Mouse (Mus musculus) heart, embryonic 13.5 days (tissue): ENCODE measurements around the gene Tspan17. TPM values are rescaled to one million over a fixed set of nuclear protein-coding genes. Genes with fewer than 3 reads are reported as not detected.
"Not testable (repeated sequence)": the region's sequence is repeated elsewhere in the genome, so short reads cannot be mapped to it uniquely, and the experiment has no call there.

Experiments used
- ATAC-seq: fragments of 200-750 bp; cut with Nextera tagmentation; 2 replicates; pipeline ENCODE4 v1.8.0; 2017; ENCODE audit warnings: moderate TSS enrichment; ENCODE audit not compliant: insufficient number of reproducible peaks, low FRiP score, low TSS enrichment; ENCODE audit errors: extremely low read depth
- H3K27ac ChIP-seq: fragments of 300-500 bp; sonication (generic); replicated peaks from 2 replicates; pipeline ENCODE4 v1.5.1; 2015; ENCODE audit warnings: moderate library complexity, mild to moderate bottlenecking, inconsistent platforms
- H3K27me3 ChIP-seq: fragments of 300-500 bp; sonication (generic); replicated peaks from 2 replicates; pipeline ENCODE4 v1.6.1; 2015; ENCODE audit warnings: mild to moderate bottlenecking, inconsistent platforms
- H3K36me3 ChIP-seq: fragments of 300-500 bp; sonication (generic); 2 replicates; pipeline ENCODE4 v1.6.1; 2015; ENCODE audit warnings: mild to moderate bottlenecking, inconsistent platforms
- H3K4me1 ChIP-seq: fragments of 300-500 bp; sonication (generic); 2 replicates; pipeline ENCODE4 v1.6.1; 2015; ENCODE audit warnings: inconsistent platforms
- H3K4me2 ChIP-seq: fragments of 300-500 bp; sonication (generic); 2 replicates; pipeline ENCODE4 v1.6.1; 2015; ENCODE audit warnings: inconsistent platforms, mild to moderate bottlenecking, moderate library complexity
- H3K4me3 ChIP-seq: fragments of 300-500 bp; sonication (generic); 2 replicates; pipeline ENCODE4 v1.5.1; 2015; ENCODE audit warnings: moderate library complexity, mild to moderate bottlenecking, inconsistent platforms
- H3K9ac ChIP-seq: fragments of 300-500 bp; sonication (generic); 2 replicates; pipeline ENCODE4 v1.6.1; 2015; ENCODE audit warnings: inconsistent platforms, mild to moderate bottlenecking, moderate library complexity
- H3K9me3 ChIP-seq: fragments of 300-500 bp; sonication (generic); 2 replicates; pipeline ENCODE4 v1.6.1; 2016; ENCODE audit warnings: inconsistent platforms
- WGBS: fragments of 180-500 bp; shearing (Covaris S2); methylation state at CpG from one replicate; pipeline ENCODE4 v1.1.7; 2015; ENCODE audit warnings: mixed read lengths; 5-methylcytosine and 5-hydroxymethylcytosine counted together
- polyA plus RNA-seq: library from polyadenylated mRNA; unstranded; fragments of >200 nt; fragmentation: Nextera tagmentation; extraction: Ambion mirVana; gene quantifications from 2 replicates; pipeline ENCODE4 v1.2.1, GENCODE M21; 2015

The Tspan17 gene
- polyA plus RNA-seq, 1 experiment from 2014 or later, result 5.3 TPM

DNA sequence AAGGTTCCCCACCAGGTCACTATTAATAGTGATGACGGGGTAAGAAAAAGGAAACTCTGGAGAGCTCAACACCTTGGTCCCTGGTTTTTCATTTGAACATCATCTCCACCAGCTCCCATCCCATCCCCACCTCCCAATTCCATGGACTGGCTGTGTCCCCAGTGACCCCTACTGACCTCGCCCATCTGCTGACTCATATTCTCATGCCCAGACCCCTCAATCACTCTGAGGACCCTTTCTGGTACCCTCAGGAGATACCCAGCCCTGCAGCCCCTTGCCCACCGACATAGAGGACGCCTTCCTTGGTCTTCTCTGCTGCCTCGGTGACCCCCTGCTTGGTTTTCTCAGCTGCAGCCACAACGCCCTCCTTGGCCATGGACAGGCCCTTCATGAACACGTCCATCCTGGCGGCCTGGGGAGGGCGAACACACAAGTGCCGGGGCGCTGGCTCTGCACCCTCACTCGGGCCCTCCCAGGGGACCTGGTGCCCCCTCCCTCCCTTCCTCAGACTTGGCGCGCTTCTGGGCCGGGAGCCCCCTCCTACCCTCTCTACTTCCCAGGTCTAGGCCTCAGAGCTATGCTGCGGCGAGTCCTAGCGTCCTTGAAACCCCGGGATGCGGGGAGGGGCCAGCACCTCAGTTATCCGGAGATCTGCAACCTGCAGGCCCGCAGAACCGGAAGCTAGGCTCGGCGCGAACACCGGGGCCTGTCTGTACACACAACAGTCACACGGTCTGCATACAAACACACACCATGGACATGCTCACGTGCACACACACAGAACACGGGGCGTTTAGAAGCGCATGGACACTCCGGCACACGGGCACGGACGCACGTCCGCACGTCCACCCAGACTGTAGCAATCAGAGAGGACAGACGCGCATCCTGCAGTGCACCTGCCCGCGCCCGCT, 23.6 kb upstream of the Tspan17 start:
- Histone ChIP-seq H3K9ac (no peak overlapping the region), H3K4me2 (peak overlapping the region; percentile 62), H3K4me1 (peaks cover 13% of the 10 kb centered on the region), H3K27me3 (peaks cover 77% of the 10 kb centered on the region), H3K36me3 (no peaks in the 10 kb centered on the region), H3K9me3 (peaks cover 4% of the 10 kb centered on the region; the same call in 1 of the 2 replicates), H3K27ac (no peak overlapping the region), H3K4me3 (peak overlapping the region; percentile 39)
- WGBS, result 5% methylated on average over 44 of the region's 44 CpGs
- ATAC-seq, result no peak

GRCm38 (mm10) chr13:54766192-54766768, 22.9 kb upstream of the Tspan17 start, which contains the start of gene Sncb:
Gene Sncb (minus strand): TSS chr13:54766595.
- under 1% methylated on average over 35 of the region's 35 CpGs for WGBS
- Histone ChIP-seq H3K9ac (0 out of 2 replicates have a peak within 1 kb of the TSS, but pooled peaks have one; percentile 3), H3K9me3 (peaks cover 4% of the 10 kb centered on the region; the same call in 1 of the 2 replicates), H3K27ac (no peak within 1 kb of the TSS), H3K27me3 (peaks cover 70% of the 10 kb centered on the region), H3K4me1 (peaks cover 13% of the 10 kb centered on the region), H3K4me3 (peak within 1 kb of the TSS; percentile 39), H3K4me2 (peak within 1 kb of the TSS; percentile 62), H3K36me3 (no peaks in the 10 kb centered on the region)
- no peak for ATAC-seq

- Histone ChIP-seq H3K27me3 (peaks cover 63% of the 10 kb centered on the region), H3K9me3 (peaks cover 4% of the 10 kb centered on the region; the same call in 1 of the 2 replicates), H3K36me3 (no peaks in the 10 kb centered on the region), H3K4me3 (no peak overlapping the region), H3K4me2 (no peak overlapping the region), H3K4me1 (peaks cover 13% of the 10 kb centered on the region), H3K27ac (no peak overlapping the region), H3K9ac (no peak overlapping the region)
- 76% methylated on average over 4 of the region's 4 CpGs for WGBS
- no peak for ATAC-seq
These were observed 22.2 kb upstream of the Tspan17 start for GRCm38 (mm10) chr13:54767012-54767411.

DNA sequence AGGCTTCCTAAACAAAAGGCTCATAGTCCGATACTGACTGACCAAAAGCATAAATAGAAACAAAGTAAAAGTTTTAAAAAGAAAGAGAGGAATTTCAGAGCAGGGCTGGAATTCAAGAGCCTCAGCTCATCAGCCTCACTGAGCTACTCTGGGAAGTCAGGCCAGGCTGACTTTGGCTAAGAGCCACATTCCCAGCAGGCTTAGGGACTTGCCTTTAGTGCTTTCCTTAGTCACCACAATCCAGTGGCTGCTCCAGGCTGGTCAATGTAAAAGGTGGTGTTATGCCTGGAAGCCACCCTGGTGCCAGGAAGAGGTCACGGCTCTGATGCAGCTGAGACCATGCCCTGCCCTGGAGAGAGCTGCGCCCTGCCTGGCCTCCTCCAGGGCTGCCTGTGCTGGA, 8.6 kb upstream of the Tspan17 start:
- Histone ChIP-seq H3K4me3 (no peak overlapping the region), H3K9me3 (peaks cover 8% of the 10 kb centered on the region; the same call in 1 of the 2 replicates), H3K4me2 (no peak overlapping the region), H3K36me3 (no peaks in the 10 kb centered on the region), H3K9ac (no peak overlapping the region), H3K27ac (no peak overlapping the region), H3K4me1 (peaks cover 6% of the 10 kb centered on the region; the same call in 1 of the 2 replicates), H3K27me3 (0 out of 2 replicates have a peak, but pooled peaks cover 4% of the 10 kb centered on the region)
- 56% methylated on average over 3 of the region's 3 CpGs for WGBS
- ATAC-seq, result no peak

- Histone ChIP-seq H3K4me3 (no peak overlapping the region), H3K36me3 (no peaks in the 10 kb centered on the region), H3K9me3 (peaks cover 8% of the 10 kb centered on the region; the same call in 1 of the 2 replicates), H3K4me2 (no peak overlapping the region), H3K27ac (no peak overlapping the region), H3K9ac (no peak overlapping the region), H3K4me1 (peaks cover 6% of the 10 kb centered on the region; the same call in 1 of the 2 replicates), H3K27me3 (peaks cover 5% of the 10 kb centered on the region)
- WGBS, result 77% methylated on average over 3 of the region's 3 CpGs
- no peak for ATAC-seq
These were observed 8.1 kb upstream of the Tspan17 start for GRCm38 (mm10) chr13:54781086-54781485.

DNA sequence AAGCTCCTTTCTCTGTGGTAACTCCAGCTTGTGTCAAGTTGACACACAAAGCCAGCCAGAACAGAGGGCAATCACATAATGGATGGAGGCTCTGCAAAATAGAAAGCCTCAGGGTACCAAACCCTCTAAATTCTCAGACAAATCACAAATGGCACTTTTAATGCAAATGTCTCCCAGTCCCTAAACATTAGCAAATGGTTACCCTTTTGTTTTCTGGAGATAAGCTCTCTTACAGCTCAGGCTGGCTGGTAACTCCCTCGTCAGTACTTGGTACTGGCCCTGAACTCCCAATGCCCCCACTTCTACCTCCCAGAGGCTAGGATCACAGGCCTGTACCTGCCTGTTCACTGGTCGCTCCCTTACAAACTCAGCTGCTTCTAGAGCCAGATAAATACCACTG, 5.9 kb upstream of the Tspan17 start:
- ATAC-seq, result no peak
- no peak overlapping the region for H3K4me2 ChIP-seq
- no peaks in the 10 kb centered on the region for H3K9me3 ChIP-seq
- peaks cover 6% of the 10 kb centered on the region; the same call in 1 of the 2 replicates for H3K4me1 ChIP-seq
- H3K27me3 ChIP-seq, result peaks cover 22% of the 10 kb centered on the region
- WGBS, result 33% methylated on average over 2 of the region's 2 CpGs
- no peak overlapping the region for H3K9ac ChIP-seq
- H3K36me3 ChIP-seq, result no peaks in the 10 kb centered on the region
- H3K4me3 ChIP-seq, result no peak overlapping the region
- H3K27ac ChIP-seq, result no peak overlapping the region

DNA sequence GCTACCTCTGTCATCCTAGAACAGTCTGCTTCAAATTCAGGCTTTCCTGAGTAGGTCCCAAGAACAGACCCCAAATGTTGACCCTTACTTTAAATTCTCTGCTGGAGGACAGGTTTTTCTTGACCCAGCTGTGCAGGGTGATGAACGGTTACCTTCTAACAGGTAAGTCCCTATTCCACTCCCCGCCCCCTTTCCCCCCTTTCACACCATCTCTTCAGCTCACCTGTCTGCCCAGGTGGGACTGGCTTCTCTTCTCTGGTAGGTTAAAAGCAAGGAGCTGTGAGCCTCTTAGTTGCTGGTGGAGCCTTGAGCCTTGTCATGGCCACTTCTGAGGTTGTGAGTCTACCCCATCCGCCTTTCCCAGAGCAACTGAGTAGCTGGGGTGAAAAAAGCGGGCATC, 5.5 kb upstream of the Tspan17 start, which contains the start of gene Eif4e1b:
Eif4e1b (plus strand) TSS at position 301 of the 400 bp plus-strand sequence.
- no peak within 1 kb of the TSS for H3K4me3 ChIP-seq
- 75% methylated on average over 4 of the region's 4 CpGs for WGBS
- no peaks in the 10 kb centered on the region for H3K9me3 ChIP-seq
- no peak within 1 kb of the TSS for H3K9ac ChIP-seq
- peaks cover 27% of the 10 kb centered on the region for H3K27me3 ChIP-seq
- no peaks in the 10 kb centered on the region for H3K36me3 ChIP-seq
- peaks cover 6% of the 10 kb centered on the region; the same call in 1 of the 2 replicates for H3K4me1 ChIP-seq
- ATAC-seq, result no peak
- no peak within 1 kb of the TSS for H3K27ac ChIP-seq
- no peak within 1 kb of the TSS for H3K4me2 ChIP-seq

DNA sequence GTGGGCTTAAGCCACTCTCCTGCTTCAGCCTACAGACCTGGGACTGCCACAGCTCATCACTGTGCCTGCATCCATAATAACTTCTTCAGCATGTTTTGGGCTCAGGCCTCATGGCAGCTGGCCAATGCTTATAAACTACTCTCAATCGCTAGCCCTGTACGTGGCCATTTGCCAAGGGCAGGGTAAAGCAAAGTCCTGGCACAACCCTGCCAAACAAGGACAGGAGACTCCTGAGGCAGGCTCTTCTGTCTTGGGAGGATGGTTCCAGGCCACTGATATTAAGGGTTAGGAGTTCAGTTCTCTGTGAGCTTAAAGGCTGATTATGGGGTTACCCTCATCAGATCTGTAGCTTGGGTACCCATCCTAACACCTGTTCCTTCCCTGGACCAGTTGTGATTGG, 1.6 kb upstream of the Tspan17 start:
- Histone ChIP-seq H3K4me1 (peaks cover 12% of the 10 kb centered on the region), H3K27me3 (peaks cover 59% of the 10 kb centered on the region)
- not testable (repeated sequence) for H3K4me3 ChIP-seq, ATAC-seq, H3K9me3 ChIP-seq, H3K4me2 ChIP-seq, H3K27ac ChIP-seq, H3K36me3 ChIP-seq, H3K9ac ChIP-seq
- 63% methylated on average over 2 of the region's 2 CpGs for WGBS

DNA sequence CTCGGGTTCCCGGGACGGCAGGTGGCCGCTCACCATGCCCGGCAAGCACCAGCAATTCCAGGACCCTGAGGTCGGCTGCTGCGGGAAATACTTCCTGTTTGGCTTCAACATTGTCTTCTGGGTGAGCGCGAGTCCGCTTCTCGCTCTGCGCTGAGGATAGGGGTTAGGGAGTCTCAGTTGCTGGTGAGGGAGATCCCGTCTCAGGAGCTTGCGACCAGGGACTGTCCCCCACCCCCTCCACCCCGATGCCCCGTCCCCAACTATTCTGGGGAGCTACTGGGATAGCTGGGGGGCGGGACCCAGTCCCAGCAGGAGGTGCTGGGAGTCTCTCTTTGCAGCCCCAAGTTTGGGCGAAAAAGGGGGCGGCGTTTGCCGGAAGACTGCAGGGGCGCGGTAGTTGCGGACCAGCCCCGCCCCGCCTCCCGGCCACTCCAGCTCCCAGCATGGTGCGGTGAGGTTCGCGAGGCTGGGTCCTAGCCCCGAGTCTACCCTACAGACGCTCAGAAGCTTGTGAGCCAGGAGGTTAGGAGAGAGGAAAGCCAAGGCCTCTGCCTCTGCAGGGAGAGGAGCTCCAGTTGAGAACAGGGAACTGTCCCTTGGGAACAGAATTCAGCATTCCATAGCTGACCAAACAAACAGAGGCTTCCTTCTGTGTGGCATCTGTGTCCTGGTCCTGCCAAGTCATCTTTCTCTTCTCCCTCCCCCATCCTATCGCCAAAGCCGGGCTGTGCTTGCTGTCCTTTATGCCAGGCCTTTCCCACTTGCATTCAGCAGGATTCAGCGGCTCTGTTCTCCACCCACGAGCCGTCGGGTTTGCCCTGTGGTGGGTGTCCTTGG, 602 bp downstream of the Tspan17 start:
- no peaks in the 10 kb centered on the region for H3K9me3 ChIP-seq
- H3K4me3 ChIP-seq, result peak overlapping the region; percentile 67
- WGBS, result 2% methylated on average over 38 of the region's 38 CpGs
- no peaks in the 10 kb centered on the region for H3K36me3 ChIP-seq
- no peak overlapping the region for H3K27ac ChIP-seq
- peak overlapping the region; percentile 99 for H3K4me2 ChIP-seq
- peaks cover 12% of the 10 kb centered on the region for H3K4me1 ChIP-seq
- ATAC-seq, result no peak
- H3K9ac ChIP-seq, result peak overlapping the region; percentile 75
- peaks cover 78% of the 10 kb centered on the region for H3K27me3 ChIP-seq

GRCm38 (mm10) chr13:54792259-54793230, 3.4 kb downstream of the Tspan17 start:
- ATAC-seq, result no peak
- Histone ChIP-seq H3K27ac (no peak overlapping the region), H3K4me1 (peaks cover 12% of the 10 kb centered on the region), H3K4me3 (no peak overlapping the region), H3K36me3 (no peaks in the 10 kb centered on the region), H3K4me2 (no peak overlapping the region), H3K9me3 (no peaks in the 10 kb centered on the region), H3K27me3 (peaks cover 81% of the 10 kb centered on the region), H3K9ac (no peak overlapping the region)
- 12% methylated on average over 21 of the region's 21 CpGs for WGBS
